Mouse (Mus musculus): ENCODE results near the gene Slc25a5. TPM values are rescaled to one million over a fixed set of nuclear protein-coding genes. Genes with fewer than 3 reads are reported as not detected.
A peak's percentile ranks its signal among the peaks of the same experiment; 100 is the strongest.

Slc25a5 gene
- 565 and 581 TPM in 2 replicates for polyA plus RNA-seq (2015; fragmentation: Nextera tagmentation; extraction: Ambion mirVana)

GRCm38 (mm10) chrX:36795424-36796162 is at the start of gene Slc25a5:
TSS of gene Slc25a5 (plus strand) at chrX:36795651.
- 17% methylated on average over 41 of the region's 41 CpGs for WGBS
- Histone ChIP-seq H3K27ac (replicated peaks) (peak within 1 kb of the TSS; percentile 90), H3K36me3 (peaks cover 15% of the 10 kb centered on the region), H3K4me2 (peak within 1 kb of the TSS; percentile 57), H3K9me3 (no peaks in the 10 kb centered on the region), H3K27me3 (no peaks in the 10 kb centered on the region), H3K4me3 (peak within 1 kb of the TSS; percentile 63), H3K4me1 (replicated peaks) (0 out of 2 replicates have a peak, but pooled peaks cover 3% of the 10 kb centered on the region), H3K9ac (peak within 1 kb of the TSS; percentile 83)
- ATAC-seq (ENCODE audit: low read depth), result peak; percentile 97

GRCm38 (mm10) chrX:36746789-36747188 is 48.7 kb upstream of the Slc25a5 start:
- Histone ChIP-seq H3K4me1 (replicated peaks) (peaks cover 8% of the 10 kb centered on the region; the same call in 1 of the 2 replicates), H3K9ac (no peak overlapping the region), H3K27ac (replicated peaks) (no peak overlapping the region), H3K9me3 (no peaks in the 10 kb centered on the region), H3K4me2 (no peak overlapping the region), H3K4me3 (no peak overlapping the region), H3K36me3 (no peaks in the 10 kb centered on the region), H3K27me3 (no peaks in the 10 kb centered on the region)
- ATAC-seq (ENCODE audit: low read depth), result no peak
- 84% methylated on average over 8 of the region's 8 CpGs for WGBS

- H3K27ac ChIP-seq (replicated peaks), result no peak overlapping the region; the same call in 1 of the 2 replicates
These were observed 46.9 kb upstream of the Slc25a5 start for GRCm38 (mm10) chrX:36748573-36748972.

DNA sequence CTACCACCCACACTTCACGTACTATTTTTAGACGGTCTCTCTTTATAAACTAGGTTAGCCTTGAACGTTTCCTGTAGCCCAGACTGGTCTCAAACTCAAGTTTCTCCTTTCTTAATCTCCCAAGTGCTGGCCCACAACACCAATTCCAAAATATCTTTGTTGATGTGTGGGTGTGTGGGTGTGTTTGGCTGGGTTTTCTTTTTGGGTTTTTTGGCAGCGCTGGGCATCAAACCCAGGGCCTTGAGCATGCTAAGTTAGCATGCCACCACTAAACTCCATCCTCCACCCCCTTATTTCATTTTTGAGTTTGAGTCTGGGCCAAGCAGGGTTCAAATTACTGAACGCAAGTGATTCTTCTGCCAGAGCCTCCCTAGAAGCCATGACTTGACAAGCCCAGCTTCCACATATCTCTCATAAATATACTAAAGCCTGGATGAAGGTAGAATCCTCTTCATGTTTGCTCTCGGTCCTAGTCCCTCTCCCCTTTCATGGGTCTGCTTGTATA is 46.1 kb upstream of the Slc25a5 start:
- H3K27ac ChIP-seq (replicated peaks), result no peak overlapping the region
- H3K36me3 ChIP-seq, result no peaks in the 10 kb centered on the region
- no peaks in the 10 kb centered on the region for H3K9me3 ChIP-seq
- no peak overlapping the region for H3K9ac ChIP-seq
- WGBS, result 79% methylated on average over 6 of the region's 6 CpGs
- H3K27me3 ChIP-seq, result no peaks in the 10 kb centered on the region
- no peak for ATAC-seq (ENCODE audit: low read depth)
- no peak overlapping the region for H3K4me2 ChIP-seq
- H3K4me3 ChIP-seq, result no peak overlapping the region
- H3K4me1 ChIP-seq (replicated peaks), result no peaks in the 10 kb centered on the region

More at GRCm38 (mm10) chrX:36748573-36748972, 46.9 kb upstream of the Slc25a5 start:
- ATAC-seq (ENCODE audit: low read depth), result no peak
- Histone ChIP-seq H3K4me1 (replicated peaks) (peaks cover 5% of the 10 kb centered on the region; the same call in 1 of the 2 replicates), H3K36me3 (no peaks in the 10 kb centered on the region), H3K9me3 (no peaks in the 10 kb centered on the region), H3K27me3 (no peaks in the 10 kb centered on the region), H3K4me2 (no peak overlapping the region), H3K9ac (no peak overlapping the region), H3K4me3 (no peak overlapping the region)
- WGBS, result 46% methylated on average over 3 of the region's 3 CpGs

- ATAC-seq (ENCODE audit: low read depth), result no peak
- WGBS, result 92% methylated on average over 1 of the region's 1 CpGs
- no peak overlapping the region for H3K4me2 ChIP-seq
- H3K4me1 ChIP-seq (replicated peaks), result no peaks in the 10 kb centered on the region
- H3K36me3 ChIP-seq, result no peaks in the 10 kb centered on the region
- no peak overlapping the region for H3K4me3 ChIP-seq
- no peak overlapping the region for H3K27ac ChIP-seq (replicated peaks)
- H3K9me3 ChIP-seq, result no peaks in the 10 kb centered on the region
- no peak overlapping the region for H3K9ac ChIP-seq
- H3K27me3 ChIP-seq, result no peaks in the 10 kb centered on the region
These were observed 44.9 kb upstream of the Slc25a5 start for GRCm38 (mm10) chrX:36750591-36750990.

DNA sequence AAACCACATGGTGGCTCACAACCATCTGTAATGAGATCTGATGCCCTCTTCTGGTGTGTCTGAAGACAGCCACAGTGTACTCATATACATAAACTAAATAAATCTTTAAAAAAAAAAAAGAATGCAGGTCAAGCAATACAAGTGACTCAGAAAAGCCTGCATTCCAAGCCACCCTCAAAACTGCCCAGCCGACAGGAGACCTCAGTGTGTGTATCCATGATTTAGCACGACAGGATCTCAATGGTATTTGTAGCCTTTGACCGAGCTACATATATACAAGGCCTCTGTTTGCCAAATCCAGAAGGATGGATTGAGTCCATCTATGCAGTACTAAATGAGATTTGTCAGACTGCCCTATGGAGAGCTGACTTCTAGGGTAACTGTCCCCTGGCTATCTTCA is 42.9 kb upstream of the Slc25a5 start:
- H3K4me1 ChIP-seq (replicated peaks), result no peaks in the 10 kb centered on the region
- H3K27me3 ChIP-seq, result no peaks in the 10 kb centered on the region
- 81% methylated on average over 3 of the region's 3 CpGs for WGBS
- H3K9me3 ChIP-seq, result no peaks in the 10 kb centered on the region
- H3K4me2 ChIP-seq, result no peak overlapping the region
- H3K4me3 ChIP-seq, result no peak overlapping the region
- H3K27ac ChIP-seq (replicated peaks), result no peak overlapping the region
- H3K36me3 ChIP-seq, result no peaks in the 10 kb centered on the region
- no peak for ATAC-seq (ENCODE audit: low read depth)
- H3K9ac ChIP-seq, result no peak overlapping the region

DNA sequence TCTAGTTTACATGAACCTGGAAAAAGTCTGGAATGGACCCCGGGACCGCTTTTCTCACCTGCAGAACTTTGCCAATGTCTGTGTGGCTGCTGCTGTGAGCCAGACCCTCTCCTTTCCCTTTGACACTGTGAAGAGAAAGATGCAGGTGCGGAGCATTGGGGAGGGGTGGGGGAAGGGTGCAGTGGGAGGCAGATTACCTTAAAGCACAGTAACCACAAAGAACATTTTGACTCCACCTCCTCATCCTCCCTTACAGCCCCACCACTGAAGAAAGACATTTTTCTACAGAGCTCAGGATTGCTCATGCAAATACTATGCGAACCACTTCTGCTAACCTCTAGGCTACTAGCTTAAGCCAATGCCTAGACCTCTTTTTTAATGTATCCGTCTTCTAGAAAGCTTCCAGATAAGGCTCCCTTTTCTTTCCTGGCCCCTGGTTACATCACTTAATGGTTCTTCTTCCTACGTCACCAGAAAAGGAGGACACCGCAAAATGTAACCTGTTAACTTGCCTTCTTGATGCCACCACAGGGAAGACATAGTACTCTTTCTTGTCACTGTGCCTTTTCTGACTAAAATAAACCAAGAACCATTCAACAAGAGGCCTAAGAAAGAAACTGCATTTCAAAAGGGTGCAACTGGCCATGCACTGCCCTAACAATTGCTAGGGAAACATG is 37.5 kb upstream of the Slc25a5 start:
- Histone ChIP-seq H3K4me2 (no peak overlapping the region), H3K36me3 (no peaks in the 10 kb centered on the region), H3K4me3 (no peak overlapping the region), H3K27me3 (no peaks in the 10 kb centered on the region), H3K9ac (no peak overlapping the region), H3K4me1 (replicated peaks) (0 out of 2 replicates have a peak, but pooled peaks cover 3% of the 10 kb centered on the region), H3K27ac (replicated peaks) (no peak overlapping the region), H3K9me3 (no peaks in the 10 kb centered on the region)
- WGBS, result 77% methylated on average over 7 of the region's 7 CpGs
- no peak for ATAC-seq (ENCODE audit: low read depth)

DNA sequence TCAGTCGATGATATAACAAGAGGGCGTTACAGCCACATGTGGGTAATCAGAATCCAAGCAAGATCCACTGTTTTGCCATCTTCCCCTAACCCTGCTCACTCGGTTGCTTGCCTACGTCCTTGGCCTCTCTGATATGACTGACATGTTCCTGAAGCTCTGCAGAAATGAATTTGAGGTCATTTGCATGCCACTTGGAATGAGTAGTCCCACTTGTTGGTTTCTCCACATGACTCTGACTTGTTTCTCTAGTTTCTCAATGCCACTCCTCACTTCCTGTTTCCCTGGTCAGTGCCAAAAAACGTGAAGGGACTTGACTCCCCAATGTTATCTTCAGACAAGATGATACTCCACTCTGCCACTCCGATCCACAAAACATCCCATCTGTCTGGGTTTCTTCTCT is 36.9 kb upstream of the Slc25a5 start:
- no peak overlapping the region for H3K9ac ChIP-seq

GRCm38 (mm10) chrX:36760946-36761635 is 34.4 kb upstream of the Slc25a5 start:
- no peaks in the 10 kb centered on the region for H3K9me3 ChIP-seq
- ATAC-seq (ENCODE audit: low read depth), result 0 out of 2 replicates have a peak, but pooled peaks have one; percentile 17
- no peak overlapping the region for H3K4me3 ChIP-seq
- H3K4me1 ChIP-seq (replicated peaks), result peaks cover 3% of the 10 kb centered on the region; the same call in 1 of the 2 replicates
- peak overlapping the region; percentile 62; the same call in 1 of the 2 replicates for H3K27ac ChIP-seq (replicated peaks)
- H3K36me3 ChIP-seq, result no peaks in the 10 kb centered on the region
- no peak overlapping the region for H3K9ac ChIP-seq
- H3K27me3 ChIP-seq, result no peaks in the 10 kb centered on the region
- H3K4me2 ChIP-seq, result no peak overlapping the region
- 41% methylated on average over 6 of the region's 6 CpGs for WGBS

More for the DNA sequence above, 36.9 kb upstream of the Slc25a5 start:
- no peaks in the 10 kb centered on the region for H3K9me3 ChIP-seq
- H3K36me3 ChIP-seq, result no peaks in the 10 kb centered on the region
- no peaks in the 10 kb centered on the region for H3K27me3 ChIP-seq
- ATAC-seq (ENCODE audit: low read depth), result no peak
- no peak overlapping the region for H3K4me3 ChIP-seq
- WGBS, result 77% methylated on average over 6 of the region's 6 CpGs
- H3K27ac ChIP-seq (replicated peaks), result no peak overlapping the region
- H3K4me1 ChIP-seq (replicated peaks), result 0 out of 2 replicates have a peak, but pooled peaks cover 3% of the 10 kb centered on the region
- no peak overlapping the region for H3K4me2 ChIP-seq

DNA sequence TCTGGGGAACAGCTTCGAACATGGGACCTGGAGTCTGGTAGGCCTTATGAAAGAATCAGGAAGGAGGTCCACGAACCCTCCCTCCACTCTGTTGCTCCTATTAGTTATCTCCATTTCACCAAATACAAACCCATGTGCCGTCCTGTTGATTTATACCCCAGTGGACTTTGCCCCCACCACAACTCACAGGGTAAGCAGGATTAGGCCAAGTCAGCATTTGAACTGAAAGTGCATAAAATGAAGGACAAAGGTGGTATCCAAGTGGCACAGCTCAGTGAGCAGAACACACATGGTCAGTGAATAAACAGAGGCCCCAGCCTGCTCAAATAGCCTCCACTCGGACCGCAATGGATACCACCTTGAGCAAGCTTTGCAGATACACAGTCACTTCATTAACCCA is 33.2 kb upstream of the Slc25a5 start:
- Histone ChIP-seq H3K4me1 (replicated peaks) (peaks cover 3% of the 10 kb centered on the region; the same call in 1 of the 2 replicates), H3K36me3 (no peaks in the 10 kb centered on the region), H3K27me3 (no peaks in the 10 kb centered on the region), H3K9me3 (no peaks in the 10 kb centered on the region), H3K27ac (replicated peaks) (no peak overlapping the region), H3K9ac (no peak overlapping the region), H3K4me2 (no peak overlapping the region), H3K4me3 (no peak overlapping the region)
- 69% methylated on average over 5 of the region's 5 CpGs for WGBS
- ATAC-seq (ENCODE audit: low read depth), result no peak

- Histone ChIP-seq H3K27me3 (no peaks in the 10 kb centered on the region), H3K36me3 (no peaks in the 10 kb centered on the region), H3K4me2 (no peak overlapping the region), H3K4me3 (no peak overlapping the region), H3K9me3 (no peaks in the 10 kb centered on the region), H3K27ac (replicated peaks) (peak overlapping the region; percentile 70), H3K4me1 (replicated peaks) (peaks cover 3% of the 10 kb centered on the region; the same call in 1 of the 2 replicates), H3K9ac (no peak overlapping the region)
- ATAC-seq (ENCODE audit: low read depth), result no peak
- 57% methylated on average over 4 of the region's 4 CpGs for WGBS
These were observed 32.6 kb upstream of the Slc25a5 start for GRCm38 (mm10) chrX:36762894-36763293.

All from neural tube, embryonic 13.5 days (tissue).